Mouse (Mus musculus) left cerebral cortex, adult 2 months (tissue): ENCODE results near the gene Ddx31. TPM values are rescaled to one million over a fixed set of nuclear protein-coding genes. Genes with fewer than 3 reads are reported as not detected.

ENCODE experiments used
- DNase-seq, 2 experiments: peaks; one replicate each; pipeline ENCODE4 v3.0.0; 2021 to 2022; ENCODE audit warnings: low spot score in 2 of 2, mixed read lengths in 1 of 2; ENCODE audit errors: extremely low spot score in 1 of 2
- H3K27ac ChIP-seq: fragments of 200-600 bp; 2 replicates; pipeline ENCODE4 v1.8.1; 2022
- H3K4me3 ChIP-seq: fragments of 200-600 bp; 2 replicates; pipeline ENCODE4 v1.8.1; 2022
- CTCF ChIP-seq: fragments of 200-600 bp; IDR thresholded peaks from 2 replicates; pipeline ENCODE4 v1.8.1; 2022; ENCODE audit warnings: antibody characterized with exemption, mild to moderate bottlenecking, moderate library complexity
- intact Hi-C: fragments of 180-260 bp; cut with DNase I; formaldehyde crosslinking; loops from one replicate; pipeline ENCODE4 v1.15.1; 2025
- total RNA-seq, 2 experiments: library from RNA; stranded (reverse); gene quantifications; 2 replicates each; pipeline ENCODE4 v1.2.3; 2021

Gene Ddx31
- total RNA-seq, 2 experiments from 2014 or later, result 7.5 to 9.2 TPM

GRCm38 (mm10) chr2:28881275-28881674 is 41.1 kb downstream of the Ddx31 start:
- H3K27ac ChIP-seq, result no peak overlapping the region
- no peak for DNase-seq
- no peak overlapping the region for H3K4me3 ChIP-seq
- intact Hi-C loops, result no loop called here
- TF ChIP-seq CTCF, result no peak

- intact Hi-C loops, result no loop called here
- Histone ChIP-seq H3K27ac (no peak overlapping the region), H3K4me3 (no peak overlapping the region)
- no peak for DNase-seq
- TF ChIP-seq CTCF, result no peak
These were observed 41.8 kb downstream of the Ddx31 start for GRCm38 (mm10) chr2:28882047-28882446.

GRCm38 (mm10) chr2:28882826-28883485 is 42.8 kb downstream of the Ddx31 start:
- no peak for DNase-seq
- Histone ChIP-seq H3K27ac (no peak overlapping the region), H3K4me3 (no peak overlapping the region)
- TF ChIP-seq CTCF, result no peak
- intact Hi-C loops, result no loop called here

GRCm38 (mm10) chr2:28884914-28885313 is 44.7 kb downstream of the Ddx31 start:
- no peak for DNase-seq
- intact Hi-C loops, result no loop called here

GRCm38 (mm10) chr2:28892796-28893195 is 52.6 kb downstream of the Ddx31 start:
- intact Hi-C loops, result no loop called here
- no peak overlapping the region for H3K27ac ChIP-seq
- DNase-seq, result no peak
- no peak for TF ChIP-seq CTCF
- no peak overlapping the region for H3K4me3 ChIP-seq

More at GRCm38 (mm10) chr2:28884914-28885313, 44.7 kb downstream of the Ddx31 start:
- TF ChIP-seq CTCF, result no peak
- Histone ChIP-seq H3K27ac (no peak overlapping the region), H3K4me3 (no peak overlapping the region)

GRCm38 (mm10) chr2:28893526-28893925 is 53.3 kb downstream of the Ddx31 start:
- intact Hi-C loops, result no loop called here
- no peak overlapping the region for H3K4me3 ChIP-seq
- DNase-seq, result no peak
- no peak for TF ChIP-seq CTCF
- no peak overlapping the region for H3K27ac ChIP-seq

- no peak for DNase-seq
- intact Hi-C loops, result no loop called here
- no peak overlapping the region for H3K4me3 ChIP-seq
- no peak for TF ChIP-seq CTCF
- no peak overlapping the region for H3K27ac ChIP-seq
These were observed 55.7 kb downstream of the Ddx31 start for GRCm38 (mm10) chr2:28895876-28896275.

GRCm38 (mm10) chr2:28897340-28897899 is 57.2 kb downstream of the Ddx31 start:
- Histone ChIP-seq H3K4me3 (no peak overlapping the region), H3K27ac (no peak overlapping the region)
- no peak for DNase-seq
- intact Hi-C loops, result no loop called here
- no peak for TF ChIP-seq CTCF

GRCm38 (mm10) chr2:28902291-28902690 is 62.1 kb downstream of the Ddx31 start:
- intact Hi-C loops, result no loop called here
- no peak for DNase-seq

GRCm38 (mm10) chr2:28903871-28904270 is 63.7 kb downstream of the Ddx31 start:
- Histone ChIP-seq H3K4me3 (no peak overlapping the region), H3K27ac (no peak overlapping the region)
- no peak for DNase-seq
- intact Hi-C loops, result no loop called here
- TF ChIP-seq CTCF, result no peak

More at GRCm38 (mm10) chr2:28902291-28902690, 62.1 kb downstream of the Ddx31 start:
- Histone ChIP-seq H3K4me3 (no peak overlapping the region), H3K27ac (no peak overlapping the region)
- TF ChIP-seq CTCF, result no peak

- no peak for TF ChIP-seq CTCF
- DNase-seq, result no peak
- intact Hi-C loops, result no loop called here
- Histone ChIP-seq H3K4me3 (no peak overlapping the region), H3K27ac (no peak overlapping the region)
These were observed 64.6 kb downstream of the Ddx31 start for GRCm38 (mm10) chr2:28904786-28905185.

- Histone ChIP-seq H3K4me3 (no peak overlapping the region), H3K27ac (no peak overlapping the region)
- no peak for TF ChIP-seq CTCF
- DNase-seq, result no peak
- intact Hi-C loops, result no loop called here
These were observed 65.4 kb downstream of the Ddx31 start for GRCm38 (mm10) chr2:28905561-28905960.
